Mouse (Mus musculus): ENCODE data around the gene Slc43a2. TPM values are rescaled to one million over a fixed set of nuclear protein-coding genes. Genes with fewer than 3 reads are reported as not detected.

Gene Slc43a2
- polyA plus RNA-seq, 1 experiment from 2014 or later, result 16.5 TPM

DNA sequence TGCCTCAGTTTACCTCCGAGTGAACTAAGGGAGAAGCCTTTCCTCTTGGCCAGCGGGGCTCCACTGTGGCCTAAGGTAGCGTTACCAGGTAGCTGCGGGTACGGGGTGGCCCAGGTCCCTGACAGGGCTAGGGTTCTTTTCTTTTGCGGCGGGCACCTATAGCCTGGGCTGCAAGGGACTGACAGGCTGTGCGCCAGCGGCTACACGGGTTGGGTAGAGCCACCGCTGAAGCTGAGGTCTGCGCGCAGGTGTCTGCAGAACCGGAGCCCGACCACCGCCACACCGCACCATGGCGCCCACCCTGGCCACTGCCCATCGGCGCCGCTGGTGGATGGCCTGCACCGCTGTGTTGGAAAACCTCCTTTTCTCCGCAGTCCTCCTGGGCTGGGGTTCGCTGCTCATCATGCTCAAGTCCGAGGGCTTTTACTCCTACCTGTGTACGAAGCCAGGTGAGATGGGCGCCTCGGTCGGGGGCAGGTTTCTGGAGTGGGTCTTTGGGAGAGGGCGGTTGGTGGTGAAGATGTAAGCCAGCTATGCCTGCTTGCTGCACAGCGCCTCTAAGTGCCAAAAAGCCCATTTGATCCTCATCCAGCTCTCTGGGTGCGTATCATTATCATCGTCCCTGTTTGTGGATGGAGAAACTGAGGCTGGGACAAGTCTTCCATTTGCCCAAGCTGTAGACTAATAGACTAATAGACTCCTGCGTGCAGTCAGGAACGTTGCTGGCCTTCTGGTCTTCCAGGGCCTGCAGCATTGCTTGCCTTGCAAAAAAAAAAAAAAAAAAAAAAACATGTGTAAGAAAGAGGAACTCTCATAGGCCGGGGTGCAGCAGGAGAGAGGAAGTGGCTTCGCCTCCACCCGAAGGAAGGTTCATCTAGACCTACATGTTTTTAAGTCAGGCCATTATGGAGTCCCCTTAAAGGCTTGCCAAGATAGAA is 1.1 kb downstream of the Slc43a2 start:
- Histone ChIP-seq H3K4me3 (peak overlapping the region; percentile 57), H3K4me1 (peaks cover 37% of the 10 kb centered on the region), H3K9ac (peak overlapping the region; percentile 85), H3K27ac (peak overlapping the region; percentile 95), H3K9me3 (replicated peaks) (no peaks in the 10 kb centered on the region), H3K4me2 (replicated peaks) (peak overlapping the region; percentile 98), H3K27me3 (no peaks in the 10 kb centered on the region), H3K36me3 (no peaks in the 10 kb centered on the region)
- 15% methylated on average over 38 of the region's 38 CpGs for WGBS
- peak; percentile 24 for ATAC-seq (ENCODE audit: low FRiP score)

DNA sequence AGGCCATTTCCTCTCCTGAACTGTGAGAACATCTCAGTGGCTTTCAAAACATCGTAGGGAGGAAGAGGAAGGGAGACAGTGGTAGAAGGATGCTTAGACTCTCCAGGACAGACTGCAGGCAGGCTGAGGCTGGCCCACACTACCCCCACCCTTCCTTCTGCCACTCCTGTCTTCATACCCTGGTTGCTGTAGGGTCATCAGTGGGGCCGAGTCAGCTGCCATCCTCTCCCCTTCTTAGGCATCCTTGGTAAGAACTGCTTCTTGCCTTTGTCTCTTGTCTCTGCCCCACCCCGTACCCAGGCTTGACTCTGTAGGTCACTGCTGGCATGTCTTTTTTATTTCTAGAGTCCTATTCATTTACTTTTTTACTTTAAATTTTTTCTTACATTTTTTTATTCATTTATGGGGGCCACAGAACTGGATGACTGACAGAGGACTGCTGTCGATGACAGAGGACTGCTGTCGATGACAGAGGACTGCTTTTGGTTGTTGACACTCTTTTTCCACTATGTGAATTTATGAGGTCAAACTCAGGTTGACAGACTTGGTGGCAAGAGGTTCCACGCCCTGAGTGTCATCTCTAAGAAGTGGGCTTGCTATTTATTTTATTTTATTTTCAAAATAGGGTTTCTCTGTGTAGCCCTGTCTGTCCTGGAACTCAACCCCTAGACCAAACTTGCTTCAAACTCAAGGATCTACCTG is 2.0 kb downstream of the Slc43a2 start:
- Histone ChIP-seq H3K9me3 (replicated peaks) (no peaks in the 10 kb centered on the region), H3K27me3 (no peaks in the 10 kb centered on the region), H3K27ac (no peak overlapping the region), H3K36me3 (no peaks in the 10 kb centered on the region), H3K4me1 (peaks cover 45% of the 10 kb centered on the region), H3K4me3 (peak overlapping the region; percentile 57), H3K9ac (peak overlapping the region; percentile 85), H3K4me2 (replicated peaks) (peak overlapping the region; percentile 98)
- no peak for ATAC-seq (ENCODE audit: low FRiP score)
- 79% methylated on average over 6 of the region's 6 CpGs for WGBS

GRCm38 (mm10) chr11:75534286-75535033 is 3.0 kb downstream of the Slc43a2 start:
- Histone ChIP-seq H3K9ac (0 out of 2 replicates have a peak overlapping the region, but pooled peaks have one; percentile 10), H3K4me2 (replicated peaks) (peak overlapping the region; percentile 29; the same call in 1 of the 2 replicates)

DNA sequence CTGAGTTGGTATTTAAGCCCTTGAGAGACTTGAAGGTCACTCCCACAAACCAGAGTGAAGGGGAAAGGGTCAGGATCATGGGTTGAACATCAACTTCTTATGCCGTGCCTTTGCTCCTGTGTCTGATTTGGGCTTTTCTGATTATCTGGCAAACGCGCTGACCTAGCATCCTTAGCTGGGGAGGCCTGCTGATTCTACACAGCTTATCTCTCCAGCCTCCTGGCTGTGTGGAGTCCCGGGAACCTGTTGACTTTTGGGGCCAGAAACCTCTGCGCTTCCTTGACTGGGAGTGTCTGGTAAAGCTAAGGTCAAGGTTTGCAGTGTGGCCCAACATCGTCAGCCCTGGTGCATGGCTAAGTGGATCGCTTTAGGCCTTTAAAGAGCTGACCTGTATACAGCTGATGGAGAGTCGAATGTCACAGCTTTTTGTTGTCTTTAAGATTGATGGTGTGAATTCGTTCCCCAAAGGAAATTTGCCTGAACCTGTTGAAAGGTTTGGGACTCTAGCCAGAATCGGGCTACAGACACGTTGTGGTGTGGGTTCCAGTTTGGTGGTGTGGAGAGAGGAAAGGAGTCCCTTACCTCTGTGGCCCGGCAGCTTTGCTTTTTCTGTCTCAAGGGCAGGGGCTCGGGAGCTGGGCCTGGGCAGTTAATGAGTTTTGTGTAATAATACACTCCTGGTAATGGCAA is 3.8 kb downstream of the Slc43a2 start:
- Histone ChIP-seq H3K9ac (peak overlapping the region; percentile 27; the same call in 1 of the 2 replicates), H3K4me1 (peaks cover 46% of the 10 kb centered on the region), H3K4me3 (no peak overlapping the region), H3K27ac (no peak overlapping the region), H3K36me3 (no peaks in the 10 kb centered on the region), H3K9me3 (replicated peaks) (no peaks in the 10 kb centered on the region), H3K4me2 (replicated peaks) (peak overlapping the region; percentile 34), H3K27me3 (no peaks in the 10 kb centered on the region)
- WGBS, result 44% methylated on average over 13 of the region's 13 CpGs
- ATAC-seq (ENCODE audit: low FRiP score), result no peak

More at GRCm38 (mm10) chr11:75534286-75535033, 3.0 kb downstream of the Slc43a2 start:
- Histone ChIP-seq H3K27me3 (no peaks in the 10 kb centered on the region), H3K9me3 (replicated peaks) (no peaks in the 10 kb centered on the region), H3K4me3 (no peak overlapping the region), H3K4me1 (peaks cover 46% of the 10 kb centered on the region), H3K36me3 (no peaks in the 10 kb centered on the region), H3K27ac (no peak overlapping the region)
- WGBS, result 63% methylated on average over 4 of the region's 4 CpGs
- no peak for ATAC-seq (ENCODE audit: low FRiP score)

DNA sequence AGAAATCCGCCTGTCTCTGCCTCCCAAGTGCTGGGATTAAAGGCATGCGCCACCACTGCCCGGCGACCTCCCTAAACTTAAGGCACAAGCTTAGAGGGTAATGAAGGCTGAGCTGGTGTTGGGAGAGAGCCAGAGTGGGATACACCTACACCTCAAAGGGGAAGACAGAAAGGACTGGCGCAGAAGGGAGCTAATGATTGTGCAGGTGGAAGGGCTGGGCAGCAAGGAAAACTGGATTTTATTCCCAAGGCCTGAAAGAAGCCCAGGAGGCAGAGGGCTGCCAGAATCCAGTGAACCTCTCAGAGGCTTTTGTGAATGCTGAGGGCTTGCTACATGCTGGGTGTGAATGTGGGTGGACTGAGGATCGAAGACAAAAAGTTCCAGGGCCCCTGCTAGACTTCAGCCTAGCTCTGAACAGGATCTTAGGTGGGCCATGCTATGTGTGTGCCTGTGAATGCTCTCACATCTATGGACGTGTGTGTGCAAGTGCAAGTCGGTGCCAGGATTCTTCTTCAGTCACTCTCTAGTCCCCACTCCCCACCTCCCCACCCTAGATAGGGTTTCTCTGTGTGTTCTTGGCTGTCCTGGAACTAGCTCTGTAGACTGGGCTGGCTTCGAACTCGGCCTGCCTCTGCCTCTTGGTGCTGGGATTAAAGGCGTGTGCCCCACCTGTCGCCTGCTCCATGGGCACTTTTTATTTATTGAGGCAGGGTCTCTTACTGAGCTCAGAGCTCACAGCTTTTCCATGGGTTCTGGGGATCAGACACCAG is 4.9 kb downstream of the Slc43a2 start:
- no peak for ATAC-seq (ENCODE audit: low FRiP score)
- Histone ChIP-seq H3K36me3 (no peaks in the 10 kb centered on the region), H3K27ac (no peak overlapping the region), H3K4me3 (no peak overlapping the region), H3K9ac (no peak overlapping the region), H3K9me3 (replicated peaks) (no peaks in the 10 kb centered on the region), H3K4me1 (peaks cover 46% of the 10 kb centered on the region), H3K4me2 (replicated peaks) (no peak overlapping the region), H3K27me3 (no peaks in the 10 kb centered on the region)
- 89% methylated on average over 12 of the region's 12 CpGs for WGBS

DNA sequence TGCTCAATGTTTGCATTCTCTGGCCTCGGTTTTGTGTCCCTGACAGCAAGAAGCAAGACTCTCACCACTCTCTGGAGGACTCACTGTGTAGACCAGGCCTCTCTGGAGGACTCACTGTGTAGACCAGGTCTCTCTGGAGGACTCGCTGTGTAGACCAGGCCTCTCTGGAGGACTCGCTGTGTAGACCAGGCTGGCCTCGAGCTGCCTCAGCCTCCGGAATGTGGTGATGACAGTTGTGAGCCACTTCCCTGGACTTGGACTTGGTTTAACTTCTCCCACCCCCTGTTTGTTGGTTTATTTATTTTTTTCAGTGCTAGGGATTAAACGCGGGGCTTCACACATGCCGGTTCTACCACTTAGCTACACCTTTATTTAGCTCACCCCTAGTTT is 5.5 kb downstream of the Slc43a2 start:
- H3K36me3 ChIP-seq, result no peaks in the 10 kb centered on the region

GRCm38 (mm10) chr11:75537491-75538183 is 6.1 kb downstream of the Slc43a2 start:
- 0 out of 2 replicates have a peak overlapping the region, but pooled peaks have one; percentile 24 for H3K27ac ChIP-seq
- H3K9me3 ChIP-seq (replicated peaks), result no peaks in the 10 kb centered on the region
- H3K27me3 ChIP-seq, result no peaks in the 10 kb centered on the region
- H3K4me2 ChIP-seq (replicated peaks), result no peak overlapping the region
- no peak for ATAC-seq (ENCODE audit: low FRiP score)
- WGBS, result 36% methylated on average over 11 of the region's 11 CpGs
- 0 out of 2 replicates have a peak overlapping the region, but pooled peaks have one; percentile 18 for H3K9ac ChIP-seq
- no peak overlapping the region for H3K4me3 ChIP-seq
- peaks cover 40% of the 10 kb centered on the region for H3K4me1 ChIP-seq
- no peaks in the 10 kb centered on the region for H3K36me3 ChIP-seq

More for the DNA sequence above, 5.5 kb downstream of the Slc43a2 start:
- H3K27me3 ChIP-seq, result no peaks in the 10 kb centered on the region
- no peak for ATAC-seq (ENCODE audit: low FRiP score)
- H3K9ac ChIP-seq, result no peak overlapping the region
- no peaks in the 10 kb centered on the region for H3K9me3 ChIP-seq (replicated peaks)
- H3K27ac ChIP-seq, result no peak overlapping the region
- no peak overlapping the region for H3K4me2 ChIP-seq (replicated peaks)
- WGBS, result 82% methylated on average over 8 of the region's 8 CpGs
- H3K4me1 ChIP-seq, result peaks cover 46% of the 10 kb centered on the region
- no peak overlapping the region for H3K4me3 ChIP-seq

GRCm38 (mm10) chr11:75538184-75538969 is 6.9 kb downstream of the Slc43a2 start:
- H3K4me1 ChIP-seq, result peaks cover 35% of the 10 kb centered on the region
- ATAC-seq (ENCODE audit: low FRiP score), result no peak
- H3K9me3 ChIP-seq (replicated peaks), result no peaks in the 10 kb centered on the region
- 0 out of 2 replicates have a peak overlapping the region, but pooled peaks have one; percentile 24 for H3K27ac ChIP-seq
- H3K4me3 ChIP-seq, result no peak overlapping the region
- H3K27me3 ChIP-seq, result no peaks in the 10 kb centered on the region
- 0 out of 2 replicates have a peak overlapping the region, but pooled peaks have one; percentile 1 for H3K9ac ChIP-seq
- H3K4me2 ChIP-seq (replicated peaks), result no peak overlapping the region
- no peaks in the 10 kb centered on the region for H3K36me3 ChIP-seq
- WGBS, result 64% methylated on average over 9 of the region's 9 CpGs

GRCm38 (mm10) chr11:75538970-75539299 is 7.4 kb downstream of the Slc43a2 start:
- no peaks in the 10 kb centered on the region for H3K36me3 ChIP-seq
- no peak for ATAC-seq (ENCODE audit: low FRiP score)
- H3K4me3 ChIP-seq, result no peak overlapping the region
- H3K4me2 ChIP-seq (replicated peaks), result no peak overlapping the region
- H3K9me3 ChIP-seq (replicated peaks), result no peaks in the 10 kb centered on the region
- peaks cover 32% of the 10 kb centered on the region for H3K4me1 ChIP-seq
- no peaks in the 10 kb centered on the region for H3K27me3 ChIP-seq
- WGBS, result 92% methylated on average over 13 of the region's 13 CpGs
- no peak overlapping the region for H3K9ac ChIP-seq
- no peak overlapping the region for H3K27ac ChIP-seq

DNA sequence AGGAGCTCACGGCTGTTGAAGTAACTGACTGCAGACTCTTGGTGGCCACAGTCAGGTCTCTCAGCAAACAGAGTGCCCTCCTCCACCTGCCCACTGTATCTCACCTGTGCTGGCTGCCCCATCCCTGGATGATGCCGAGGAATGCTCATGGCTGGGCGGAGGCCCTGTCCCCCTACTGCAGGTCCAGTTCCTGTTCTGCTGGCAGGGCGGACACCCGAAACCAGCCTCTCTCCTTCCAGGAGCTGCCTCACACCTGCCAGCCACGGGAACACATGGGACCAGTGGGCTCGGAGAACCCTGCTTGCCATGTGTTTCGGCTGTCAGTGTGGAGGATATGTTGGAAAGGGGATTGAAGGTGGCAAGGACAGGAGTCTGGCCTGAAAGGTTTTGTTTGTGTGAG is 8.7 kb downstream of the Slc43a2 start:
- Histone ChIP-seq H3K9ac (no peak overlapping the region), H3K4me3 (no peak overlapping the region), H3K36me3 (0 out of 2 replicates have a peak, but pooled peaks cover 9% of the 10 kb centered on the region), H3K27ac (no peak overlapping the region), H3K4me2 (replicated peaks) (no peak overlapping the region), H3K4me1 (peaks cover 24% of the 10 kb centered on the region), H3K27me3 (no peaks in the 10 kb centered on the region), H3K9me3 (replicated peaks) (no peaks in the 10 kb centered on the region)
- ATAC-seq (ENCODE audit: low FRiP score), result no peak
- 83% methylated on average over 8 of the region's 8 CpGs for WGBS

Measured in hindbrain, embryonic 12.5 days (tissue).